Mouse (Mus musculus): ENCODE data around the gene Wdr70. TPM values are rescaled to one million over a fixed set of nuclear protein-coding genes. Genes with fewer than 3 reads are reported as not detected.
A peak's percentile ranks its signal among the peaks of the same experiment; 100 is the strongest.
"Not testable (repeated sequence)": the region's sequence is repeated elsewhere in the genome, so short reads cannot be mapped to it uniquely, and the experiment has no call there.

The Wdr70 gene
- 14.0 and 23.9 TPM in 2 replicates for polyA plus RNA-seq (2012; ENCODE audit: insufficient read depth, low replicate concordance)

- Histone ChIP-seq H3K4me3 (replicated peaks) (peak within 1 kb of the TSS; percentile 98), H3K36me3 (replicated peaks; ENCODE audit: low read length) (peaks cover 27% of the 10 kb centered on the region), H3K27me3 (replicated peaks) (no peaks in the 10 kb centered on the region), H3K9me3 (no peaks in the 10 kb centered on the region), H3K4me1 (peaks cover 3% of the 10 kb centered on the region; the same call in 1 of the 2 replicates)
- TF ChIP-seq FLI1 (IDR thresholded peaks at IDR 0.05; ENCODE audit: low read length) (no peak), GATA1 (IDR thresholded peaks at IDR 0.05; ENCODE audit: borderline replicate concordance, low read length) (no peak)
These were observed at the start of gene Wdr70 for GRCm38 (mm10) chr15:8098774-8099749. Gene Wdr70 (minus strand): TSS chr15:8099209.

- Histone ChIP-seq H3K4me3 (replicated peaks) (no peak overlapping the region), H3K9me3 (no peaks in the 10 kb centered on the region), H3K4me1 (no peaks in the 10 kb centered on the region; the same call in 1 of the 2 replicates), H3K36me3 (replicated peaks; ENCODE audit: low read length) (peaks cover 98% of the 10 kb centered on the region), H3K27me3 (replicated peaks) (no peaks in the 10 kb centered on the region)
- TF ChIP-seq FLI1 (IDR thresholded peaks at IDR 0.05; ENCODE audit: low read length) (no peak), GATA1 (IDR thresholded peaks at IDR 0.05; ENCODE audit: borderline replicate concordance, low read length) (no peak)
These were observed 36.6 kb upstream of the Wdr70 start for GRCm38 (mm10) chr15:8135606-8136005.

DNA sequence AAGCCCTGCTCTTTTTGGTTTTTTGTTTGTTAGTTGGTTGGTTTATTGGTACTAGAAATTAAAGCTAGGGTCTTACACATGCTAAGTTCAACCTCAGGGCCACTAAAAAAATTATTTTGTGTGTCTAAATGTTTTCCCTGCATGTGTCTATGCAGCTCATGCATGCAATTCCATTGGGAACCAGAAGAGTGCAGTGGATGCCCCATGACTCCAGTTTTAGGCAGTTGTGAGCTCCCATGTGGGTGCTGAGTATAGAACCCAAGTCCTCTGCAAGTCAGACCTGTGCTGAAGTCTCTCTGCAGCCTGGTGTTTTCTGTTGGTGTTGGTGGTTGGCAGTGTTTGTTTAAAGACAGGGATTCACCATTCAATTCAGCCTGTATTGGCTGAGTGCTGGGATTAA, 32.8 kb upstream of the Wdr70 start:
- Histone ChIP-seq H3K36me3 (replicated peaks; ENCODE audit: low read length) (peaks cover 96% of the 10 kb centered on the region), H3K4me1 (no peaks in the 10 kb centered on the region; the same call in 1 of the 2 replicates), H3K27me3 (replicated peaks) (no peaks in the 10 kb centered on the region), H3K4me3 (replicated peaks) (no peak overlapping the region), H3K9me3 (no peaks in the 10 kb centered on the region)
- TF ChIP-seq FLI1 (IDR thresholded peaks at IDR 0.05; ENCODE audit: low read length) = no peak
- no peak for TF ChIP-seq GATA1 (IDR thresholded peaks at IDR 0.05; ENCODE audit: borderline replicate concordance, low read length)

DNA sequence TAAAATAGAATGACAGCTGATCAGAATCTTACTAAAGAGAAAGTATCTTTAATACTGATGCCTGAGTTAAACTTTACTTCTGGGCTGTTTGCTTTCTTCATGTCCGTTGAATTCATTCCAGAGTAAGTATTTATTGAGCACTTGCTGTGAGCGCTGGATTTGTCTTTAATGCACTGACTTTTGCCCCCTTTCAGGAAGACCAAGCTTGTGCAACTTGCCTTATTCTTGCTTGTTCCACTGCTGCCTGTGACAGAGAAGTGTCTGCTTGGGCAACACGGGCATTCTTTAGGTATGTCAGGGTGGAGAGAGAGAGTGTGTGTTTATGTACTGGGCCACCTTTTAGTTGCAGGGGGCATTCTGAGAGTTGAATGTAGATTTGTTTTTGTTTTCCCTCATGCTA, 32.3 kb upstream of the Wdr70 start:
- no peaks in the 10 kb centered on the region for H3K27me3 ChIP-seq (replicated peaks)
- H3K4me1 ChIP-seq = no peaks in the 10 kb centered on the region; the same call in 1 of the 2 replicates
- no peaks in the 10 kb centered on the region for H3K9me3 ChIP-seq
- peaks cover 96% of the 10 kb centered on the region for H3K36me3 ChIP-seq (replicated peaks; ENCODE audit: low read length)
- TF ChIP-seq GATA1 (IDR thresholded peaks at IDR 0.05; ENCODE audit: borderline replicate concordance, low read length) (no peak), FLI1 (IDR thresholded peaks at IDR 0.05; ENCODE audit: low read length) (no peak)
- no peak overlapping the region for H3K4me3 ChIP-seq (replicated peaks)

- H3K36me3 ChIP-seq (replicated peaks; ENCODE audit: low read length) = peaks cover 85% of the 10 kb centered on the region
These were observed 30.3 kb upstream of the Wdr70 start for GRCm38 (mm10) chr15:8129281-8129680.

GRCm38 (mm10) chr15:8109782-8110181, 10.8 kb upstream of the Wdr70 start:
- H3K36me3 ChIP-seq (replicated peaks; ENCODE audit: low read length) = peaks cover 32% of the 10 kb centered on the region
- no peaks in the 10 kb centered on the region for H3K27me3 ChIP-seq (replicated peaks)
- peak overlapping the region; percentile 93 for H3K4me3 ChIP-seq (replicated peaks)
- peaks cover 24% of the 10 kb centered on the region for H3K4me1 ChIP-seq
- no peaks in the 10 kb centered on the region for H3K9me3 ChIP-seq
- TF ChIP-seq FLI1 (IDR thresholded peaks at IDR 0.05; ENCODE audit: low read length) = no peak
- TF ChIP-seq GATA1 (IDR thresholded peaks at IDR 0.05; ENCODE audit: borderline replicate concordance, low read length) = no peak

More at GRCm38 (mm10) chr15:8129281-8129680, 30.3 kb upstream of the Wdr70 start:
- Histone ChIP-seq H3K9me3 (no peaks in the 10 kb centered on the region), H3K4me3 (replicated peaks) (no peak overlapping the region), H3K4me1 (no peaks in the 10 kb centered on the region; the same call in 1 of the 2 replicates), H3K27me3 (replicated peaks) (no peaks in the 10 kb centered on the region)
- TF ChIP-seq FLI1 (IDR thresholded peaks at IDR 0.05; ENCODE audit: low read length) = no peak
- TF ChIP-seq GATA1 (IDR thresholded peaks at IDR 0.05; ENCODE audit: borderline replicate concordance, low read length) = no peak

- H3K4me1 ChIP-seq = peaks cover 24% of the 10 kb centered on the region
- H3K4me3 ChIP-seq (replicated peaks) = peak within 1 kb of the TSS; percentile 93
- no peaks in the 10 kb centered on the region for H3K9me3 ChIP-seq
- no peaks in the 10 kb centered on the region for H3K27me3 ChIP-seq (replicated peaks)
- TF ChIP-seq FLI1 (IDR thresholded peaks at IDR 0.05; ENCODE audit: low read length) (peak; percentile 78; the same call in 1 of the 2 replicates), GATA1 (IDR thresholded peaks at IDR 0.05; ENCODE audit: borderline replicate concordance, low read length) (no peak)
- H3K36me3 ChIP-seq (replicated peaks; ENCODE audit: low read length) = peaks cover 26% of the 10 kb centered on the region
These were observed 10.1 kb upstream of the Wdr70 start, which contains the start of gene Nup155 for GRCm38 (mm10) chr15:8108966-8109743. Gene Nup155 (plus strand): TSS chr15:8109273.

GRCm38 (mm10) chr15:8108360-8108965, 9.5 kb upstream of the Wdr70 start:
- no peaks in the 10 kb centered on the region for H3K27me3 ChIP-seq (replicated peaks)
- TF ChIP-seq FLI1 (IDR thresholded peaks at IDR 0.05; ENCODE audit: low read length) (no peak), GATA1 (IDR thresholded peaks at IDR 0.05; ENCODE audit: borderline replicate concordance, low read length) (no peak)
- H3K4me3 ChIP-seq (replicated peaks) = peak overlapping the region; percentile 93
- peaks cover 19% of the 10 kb centered on the region for H3K36me3 ChIP-seq (replicated peaks; ENCODE audit: low read length)
- no peaks in the 10 kb centered on the region for H3K9me3 ChIP-seq
- H3K4me1 ChIP-seq = peaks cover 24% of the 10 kb centered on the region

DNA sequence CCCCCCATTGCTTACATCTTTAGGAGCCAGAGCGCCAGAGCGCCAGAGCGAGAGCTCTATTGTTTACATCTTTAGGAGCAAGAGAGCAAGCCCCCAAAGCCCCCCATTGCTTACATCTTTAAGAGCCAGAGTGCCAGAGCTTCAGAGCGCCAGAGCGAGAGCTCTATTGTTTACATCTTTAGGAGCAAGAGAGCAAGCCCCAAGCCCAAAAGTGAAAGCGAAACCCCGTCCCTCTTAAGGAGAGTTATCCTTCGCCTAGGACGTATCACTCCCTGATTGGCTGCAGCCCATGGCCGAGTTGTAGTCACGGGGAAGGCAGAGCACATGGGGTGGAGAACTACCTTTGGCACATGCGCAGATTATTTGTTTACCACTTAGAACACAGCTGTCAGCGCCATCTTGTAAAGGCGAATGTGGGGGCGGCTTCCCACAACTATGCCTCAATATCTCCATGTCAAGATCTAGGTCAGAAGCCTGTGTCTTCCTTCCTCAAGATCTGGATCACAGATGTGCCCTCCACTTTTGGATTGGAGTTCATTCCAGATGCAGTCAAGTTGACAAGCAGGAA, 3.0 kb upstream of the Wdr70 start:
- H3K9me3 ChIP-seq; H3K4me3 ChIP-seq (replicated peaks); H3K27me3 ChIP-seq (replicated peaks); H3K36me3 ChIP-seq (replicated peaks; ENCODE audit: low read length); H3K4me1 ChIP-seq: not testable (repeated sequence)
